Mouse (Mus musculus): ENCODE results near the gene Lnp1. TPM values are rescaled to one million over a fixed set of nuclear protein-coding genes. Genes with fewer than 3 reads are reported as not detected.

The Lnp1 gene
- polyA plus RNA-seq, 1 experiment from 2014 or later: not detected

DNA sequence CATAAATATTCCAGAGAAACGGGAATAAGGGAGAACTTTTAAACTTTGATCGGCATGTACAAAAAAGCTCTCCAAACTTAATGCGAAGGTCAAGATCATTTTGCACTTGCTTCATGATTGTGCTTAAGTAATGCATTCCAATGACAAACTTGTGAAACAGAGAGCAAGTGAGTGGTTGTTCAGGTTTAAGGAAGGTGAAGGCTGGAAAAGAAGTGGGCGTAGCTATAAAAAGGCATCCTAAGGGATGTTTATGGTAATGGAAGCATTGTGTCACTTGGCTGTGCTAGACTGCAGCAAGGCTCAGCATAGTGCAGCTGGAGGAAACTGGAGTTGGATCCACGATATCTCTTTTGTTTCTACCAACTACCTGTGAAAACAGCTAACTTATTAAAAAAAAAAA is 36.3 kb downstream of the Lnp1 start:
- Histone ChIP-seq H3K9me3 (replicated peaks; ENCODE audit: control insufficient read depth, low read length, poor library complexity, severe bottlenecking) (no peaks in the 10 kb centered on the region), H3K9ac (ENCODE audit: low read depth, low read length) (no peak overlapping the region), H3K27me3 (ENCODE audit: control insufficient read depth, insufficient read depth, low read depth, low read length) (no peaks in the 10 kb centered on the region), H3K4me2 (ENCODE audit: low read length) (no peak overlapping the region), H3K4me1 (ENCODE audit: control insufficient read depth, insufficient read depth, low read length) (no peaks in the 10 kb centered on the region), H3K4me3 (ENCODE audit: low read depth, low read length) (no peak overlapping the region), H3K27ac (ENCODE audit: low read length) (no peak overlapping the region), H3K36me3 (ENCODE audit: control insufficient read depth, insufficient read depth, low read length) (no peaks in the 10 kb centered on the region)
- no peak for ATAC-seq
- WGBS: 92% methylated on average over 5 of the region's 5 CpGs

DNA sequence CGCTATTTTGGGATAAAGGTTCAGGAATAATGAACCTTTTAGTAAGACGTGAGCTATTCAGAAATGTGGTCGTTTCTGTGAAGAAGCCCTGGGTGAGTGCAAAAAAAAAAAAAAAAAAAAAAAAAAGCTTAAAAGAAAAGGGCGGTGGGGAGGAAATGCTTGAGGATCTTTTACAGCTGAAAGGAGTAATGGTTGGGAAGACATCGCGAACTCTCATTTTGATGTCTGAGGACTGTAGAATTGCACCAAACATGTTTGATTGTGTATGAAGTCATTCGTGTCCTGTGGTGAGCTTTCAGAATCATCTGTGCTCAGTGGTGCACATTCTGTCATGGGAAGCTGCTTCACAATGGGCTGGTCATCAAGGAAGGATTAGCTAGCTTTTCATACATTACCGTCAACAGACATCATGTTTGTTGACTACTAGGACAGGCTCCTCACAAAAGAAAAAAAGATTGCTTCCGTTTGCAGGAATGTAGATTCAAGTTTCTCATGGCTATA is 41.2 kb downstream of the Lnp1 start:
- peaks cover 3% of the 10 kb centered on the region; the same call in 1 of the 2 replicates for H3K4me1 ChIP-seq (ENCODE audit: control insufficient read depth, insufficient read depth, low read length)
- H3K4me3 ChIP-seq (ENCODE audit: low read depth, low read length): peak overlapping the region; percentile 54
- peak overlapping the region; percentile 96 for H3K4me2 ChIP-seq (ENCODE audit: low read length)
- H3K36me3 ChIP-seq (ENCODE audit: control insufficient read depth, insufficient read depth, low read length): no peaks in the 10 kb centered on the region
- no peaks in the 10 kb centered on the region for H3K9me3 ChIP-seq (replicated peaks; ENCODE audit: control insufficient read depth, low read length, poor library complexity, severe bottlenecking)
- WGBS: 13% methylated on average over 9 of the region's 9 CpGs
- H3K9ac ChIP-seq (ENCODE audit: low read depth, low read length): peak overlapping the region; percentile 63
- no peak; the same call in 1 of the 2 replicates for ATAC-seq
- H3K27me3 ChIP-seq (ENCODE audit: control insufficient read depth, insufficient read depth, low read depth, low read length): no peaks in the 10 kb centered on the region
- H3K27ac ChIP-seq (ENCODE audit: low read length): no peak overlapping the region

- Histone ChIP-seq H3K9me3 (replicated peaks; ENCODE audit: control insufficient read depth, low read length, poor library complexity, severe bottlenecking) (no peaks in the 10 kb centered on the region), H3K4me2 (ENCODE audit: low read length) (peak within 1 kb of the TSS; percentile 96), H3K36me3 (ENCODE audit: control insufficient read depth, insufficient read depth, low read length) (no peaks in the 10 kb centered on the region), H3K4me1 (ENCODE audit: control insufficient read depth, insufficient read depth, low read length) (peaks cover 3% of the 10 kb centered on the region; the same call in 1 of the 2 replicates), H3K4me3 (ENCODE audit: low read depth, low read length) (peak within 1 kb of the TSS; percentile 54), H3K27ac (ENCODE audit: low read length) (no peak within 1 kb of the TSS), H3K27me3 (ENCODE audit: control insufficient read depth, insufficient read depth, low read depth, low read length) (no peaks in the 10 kb centered on the region), H3K9ac (ENCODE audit: low read depth, low read length) (peak within 1 kb of the TSS; percentile 63)
- ATAC-seq: peak; percentile 100
- 3% methylated on average over 25 of the region's 25 CpGs for WGBS
These were observed 41.8 kb downstream of the Lnp1 start, which contains the start of gene Tmem45a for GRCm38 (mm10) chr16:56885824-56886615. Gene Tmem45a (minus strand): TSS chr16:56886166.

GRCm38 (mm10) chr16:56884811-56885210 is 43.0 kb downstream of the Lnp1 start:
- Histone ChIP-seq H3K36me3 (ENCODE audit: control insufficient read depth, insufficient read depth, low read length) (no peaks in the 10 kb centered on the region), H3K9ac (ENCODE audit: low read depth, low read length) (no peak overlapping the region), H3K4me1 (ENCODE audit: control insufficient read depth, insufficient read depth, low read length) (peaks cover 3% of the 10 kb centered on the region; the same call in 1 of the 2 replicates), H3K27me3 (ENCODE audit: control insufficient read depth, insufficient read depth, low read depth, low read length) (no peaks in the 10 kb centered on the region), H3K9me3 (replicated peaks; ENCODE audit: control insufficient read depth, low read length, poor library complexity, severe bottlenecking) (no peaks in the 10 kb centered on the region), H3K4me3 (ENCODE audit: low read depth, low read length) (no peak overlapping the region), H3K27ac (ENCODE audit: low read length) (no peak overlapping the region), H3K4me2 (ENCODE audit: low read length) (no peak overlapping the region)
- 92% methylated on average over 6 of the region's 6 CpGs for WGBS
- no peak for ATAC-seq

DNA sequence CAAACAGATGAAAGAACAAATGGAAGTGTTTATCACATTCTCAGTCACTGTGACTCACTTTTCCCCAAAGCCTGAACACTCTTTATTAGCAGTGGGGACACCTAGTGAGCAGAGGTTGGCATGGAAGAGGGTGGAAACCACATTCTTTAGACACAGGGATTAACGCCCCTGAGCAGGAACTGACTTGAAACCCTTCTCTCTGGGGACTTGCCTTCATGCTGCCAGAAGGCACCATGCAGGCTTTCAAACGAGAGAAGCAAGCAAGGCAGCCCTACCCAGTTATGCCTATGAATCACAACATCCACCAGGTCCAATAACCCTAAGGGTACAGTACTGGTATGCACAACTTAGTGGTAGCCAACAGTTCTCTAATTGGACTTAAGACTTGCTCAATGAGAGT is 54.5 kb downstream of the Lnp1 start:
- Histone ChIP-seq H3K27me3 (ENCODE audit: control insufficient read depth, insufficient read depth, low read depth, low read length) (no peaks in the 10 kb centered on the region), H3K36me3 (ENCODE audit: control insufficient read depth, insufficient read depth, low read length) (no peaks in the 10 kb centered on the region), H3K4me1 (ENCODE audit: control insufficient read depth, insufficient read depth, low read length) (no peaks in the 10 kb centered on the region), H3K9me3 (replicated peaks; ENCODE audit: control insufficient read depth, low read length, poor library complexity, severe bottlenecking) (no peaks in the 10 kb centered on the region), H3K4me2 (ENCODE audit: low read length) (no peak overlapping the region), H3K9ac (ENCODE audit: low read depth, low read length) (no peak overlapping the region), H3K4me3 (ENCODE audit: low read depth, low read length) (no peak overlapping the region), H3K27ac (ENCODE audit: low read length) (no peak overlapping the region)
- no peak for ATAC-seq
- WGBS: 32% methylated on average over 2 of the region's 2 CpGs

DNA sequence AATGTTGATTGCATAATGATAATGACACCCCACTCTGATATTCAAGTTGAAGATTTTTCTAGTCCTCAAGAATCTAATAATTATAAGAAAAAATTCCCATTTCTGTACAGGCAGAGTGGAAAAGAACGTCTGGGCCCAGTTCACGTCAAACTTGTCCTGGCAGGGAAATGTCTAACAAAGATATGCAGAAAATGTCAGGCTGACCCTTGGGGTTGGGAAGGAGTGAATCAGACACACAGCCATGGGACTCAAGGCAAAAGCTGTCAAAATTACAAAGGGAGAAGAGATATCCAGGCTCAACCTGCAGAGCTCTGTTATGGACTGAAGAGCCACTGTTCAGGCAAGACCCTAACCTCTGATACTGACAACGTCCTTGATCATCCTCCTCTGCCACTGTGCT is 57.4 kb downstream of the Lnp1 start:
- no peak overlapping the region for H3K4me2 ChIP-seq (ENCODE audit: low read length)
- H3K27ac ChIP-seq (ENCODE audit: low read length): no peak overlapping the region
- H3K4me1 ChIP-seq (ENCODE audit: control insufficient read depth, insufficient read depth, low read length): no peaks in the 10 kb centered on the region
- 85% methylated on average over 3 of the region's 3 CpGs for WGBS
- no peak overlapping the region for H3K9ac ChIP-seq (ENCODE audit: low read depth, low read length)
- no peak overlapping the region for H3K4me3 ChIP-seq (ENCODE audit: low read depth, low read length)
- ATAC-seq: no peak
- no peaks in the 10 kb centered on the region for H3K36me3 ChIP-seq (ENCODE audit: control insufficient read depth, insufficient read depth, low read length)
- H3K9me3 ChIP-seq (replicated peaks; ENCODE audit: control insufficient read depth, low read length, poor library complexity, severe bottlenecking): no peaks in the 10 kb centered on the region
- no peaks in the 10 kb centered on the region for H3K27me3 ChIP-seq (ENCODE audit: control insufficient read depth, insufficient read depth, low read depth, low read length)

- Histone ChIP-seq H3K4me1 (ENCODE audit: control insufficient read depth, insufficient read depth, low read length) (no peaks in the 10 kb centered on the region), H3K27ac (ENCODE audit: low read length) (no peak overlapping the region), H3K36me3 (ENCODE audit: control insufficient read depth, insufficient read depth, low read length) (no peaks in the 10 kb centered on the region), H3K4me3 (ENCODE audit: low read depth, low read length) (no peak overlapping the region), H3K9ac (ENCODE audit: low read depth, low read length) (no peak overlapping the region), H3K9me3 (replicated peaks; ENCODE audit: control insufficient read depth, low read length, poor library complexity, severe bottlenecking) (no peaks in the 10 kb centered on the region), H3K4me2 (ENCODE audit: low read length) (no peak overlapping the region), H3K27me3 (ENCODE audit: control insufficient read depth, insufficient read depth, low read depth, low read length) (no peaks in the 10 kb centered on the region)
- WGBS: 83% methylated on average over 5 of the region's 5 CpGs
- no peak for ATAC-seq
These were observed 59.5 kb downstream of the Lnp1 start for GRCm38 (mm10) chr16:56868361-56868760.

DNA sequence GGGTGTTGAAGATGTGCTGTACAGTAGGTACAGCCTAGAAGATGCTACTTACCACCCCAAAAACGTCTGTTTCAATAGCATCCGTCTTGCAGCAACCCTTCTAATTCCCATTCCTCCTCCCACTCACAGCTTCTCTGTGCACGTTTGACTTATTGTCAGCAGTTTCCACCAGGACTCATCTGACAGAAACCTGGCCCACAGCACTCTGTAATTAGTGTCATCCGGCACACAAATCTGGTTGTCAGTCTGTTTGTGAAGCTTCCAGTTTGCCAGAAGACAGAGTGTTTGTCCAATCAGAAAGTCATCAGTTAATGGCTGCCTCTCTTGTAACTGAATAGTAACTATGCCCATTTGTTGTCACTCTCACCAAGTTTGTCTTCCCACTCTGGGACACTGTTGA is 60.3 kb downstream of the Lnp1 start:
- H3K9me3 ChIP-seq (replicated peaks; ENCODE audit: control insufficient read depth, low read length, poor library complexity, severe bottlenecking): no peaks in the 10 kb centered on the region
- 79% methylated on average over 4 of the region's 4 CpGs for WGBS

More for the DNA sequence above, 60.3 kb downstream of the Lnp1 start:
- H3K4me1 ChIP-seq (ENCODE audit: control insufficient read depth, insufficient read depth, low read length): no peaks in the 10 kb centered on the region
- H3K4me3 ChIP-seq (ENCODE audit: low read depth, low read length): no peak overlapping the region
- H3K36me3 ChIP-seq (ENCODE audit: control insufficient read depth, insufficient read depth, low read length): no peaks in the 10 kb centered on the region
- ATAC-seq: no peak
- no peak overlapping the region for H3K4me2 ChIP-seq (ENCODE audit: low read length)
- H3K27me3 ChIP-seq (ENCODE audit: control insufficient read depth, insufficient read depth, low read depth, low read length): no peaks in the 10 kb centered on the region
- no peak overlapping the region for H3K9ac ChIP-seq (ENCODE audit: low read depth, low read length)
- no peak overlapping the region for H3K27ac ChIP-seq (ENCODE audit: low read length)
